Mouse (Mus musculus) kidney, adult 2 months (tissue): ENCODE results near the gene Oas1e.

Experiments
- CTCF ChIP-seq: fragments of 200-500 bp; conservative IDR thresholded peaks from 2 replicates; pipeline ENCODE4 v1.5.1; 2011; ENCODE audit warnings: low read depth, mild to moderate bottlenecking, control low read depth, low read length, moderate library complexity, mixed read lengths; ENCODE audit not compliant: insufficient read depth, insufficient read length
- POLR2A ChIP-seq: fragments of 200-500 bp; IDR thresholded peaks from one replicate; pipeline ENCODE4 v1.6.1; 2011; ENCODE audit warnings: low read depth, low read length, control low read depth

GRCm38 (mm10) chr5:120831031-120831430 lies 35.7 kb upstream of the Oas1e start:
- no peak for TF ChIP-seq CTCF
- no peak for TF ChIP-seq POLR2A
